Mouse (Mus musculus) stomach, postnatal 0 days (tissue): ENCODE results near the gene Gm27179. TPM values are rescaled to one million over a fixed set of nuclear protein-coding genes. Genes with fewer than 3 reads are reported as not detected.

Source experiments
- polyA plus RNA-seq: library from polyadenylated mRNA; unstranded; fragments of >200 nt; fragmentation: Nextera tagmentation; extraction: Ambion mirVana; gene quantifications from 2 replicates; pipeline ENCODE4 v1.2.1, GENCODE M21; 2015

Gene Gm27179
- polyA plus RNA-seq, 1 experiment from 2014 or later, result not detected

Other genes starting within 250 kb of the Gm27179 start
- gene Synb, start 218.2 kb downstream of the Gm27179 start, polyA plus RNA-seq, result 0.05 and 0.06 TPM in 2 replicates
- not detected in 2 replicates for gene Gm16867, start 9.2 kb downstream of the Gm27179 start, polyA plus RNA-seq
- gene Entpd4b, start 42.9 kb upstream of the Gm27179 start, polyA plus RNA-seq, result 11.2 and 12.0 TPM in 2 replicates